Mouse (Mus musculus): Measurements from ENCODE around the gene Bola1.
"Not testable (repeated sequence)": the region's sequence is repeated elsewhere in the genome, so short reads cannot be mapped to it uniquely, and the experiment has no call there.

Bola1 gene

DNA sequence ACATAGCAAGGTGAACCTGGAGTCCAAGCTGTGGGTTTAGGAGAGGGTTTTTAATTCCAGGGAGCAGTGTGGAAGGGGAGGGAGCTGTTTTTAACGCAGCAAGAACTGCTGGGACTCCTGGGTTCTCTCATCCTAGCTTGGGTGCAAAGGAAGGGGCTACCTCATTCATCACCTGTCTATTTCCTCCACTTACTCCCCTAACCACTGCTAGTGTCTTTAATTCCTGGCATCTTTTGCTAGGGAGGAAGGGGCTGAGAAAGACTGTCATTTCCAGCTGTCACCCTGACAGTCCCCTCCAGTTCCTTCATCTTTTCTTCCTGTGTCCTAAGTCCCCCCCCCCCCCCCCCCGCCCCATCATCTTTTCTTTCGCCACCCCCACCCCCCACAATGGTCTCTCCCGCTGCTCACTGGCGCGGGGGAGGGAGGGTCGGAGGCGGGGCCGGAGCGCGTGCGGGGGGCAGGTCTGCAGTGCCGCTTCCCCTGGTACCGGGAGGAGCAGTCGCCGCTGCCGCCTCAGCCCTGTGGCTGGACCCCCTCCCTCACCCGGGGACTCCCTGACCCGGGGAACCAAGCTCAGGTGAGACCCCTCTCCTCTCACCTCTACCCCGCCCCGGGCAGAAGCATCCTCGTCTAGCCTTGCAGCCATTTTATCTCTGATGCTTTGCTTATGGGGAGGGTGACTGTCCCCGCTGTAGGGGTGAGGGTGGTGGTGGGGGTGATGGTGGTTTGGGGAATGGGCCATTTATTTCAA, 38.6 kb downstream of the Bola1 start, which contains the start of gene Sv2a:
Gene Sv2a, plus strand, starts transcription at position 425 of the 751 bp plus-strand sequence.
- in situ Hi-C loops (cut with MboI, MseI): no loop called here

DNA sequence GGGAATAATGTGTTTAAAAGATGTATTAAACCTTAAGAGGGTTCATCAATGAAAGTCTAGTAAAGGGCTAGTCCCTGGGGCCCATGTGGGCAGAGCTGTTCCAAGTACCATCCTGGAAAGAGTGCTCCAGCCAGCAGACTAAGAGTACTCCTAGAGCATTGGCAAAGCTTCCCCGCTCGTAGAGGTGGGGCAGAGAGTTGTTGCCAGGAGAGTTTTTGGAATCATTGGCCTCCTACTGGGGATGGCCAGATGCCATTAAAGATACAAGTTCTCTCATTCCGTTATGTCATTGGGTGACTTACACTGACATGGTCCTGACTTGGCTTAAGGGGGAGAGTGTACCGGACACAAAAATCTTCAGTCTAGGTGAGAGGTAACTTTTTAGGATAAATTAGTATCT, 40.0 kb downstream of the Bola1 start:
- in situ Hi-C loops (cut with MboI, MseI): loop anchor here (5.0 kb wide), 1 partner anchor 53 kb away; no protein-coding TSS in a partner anchor

DNA sequence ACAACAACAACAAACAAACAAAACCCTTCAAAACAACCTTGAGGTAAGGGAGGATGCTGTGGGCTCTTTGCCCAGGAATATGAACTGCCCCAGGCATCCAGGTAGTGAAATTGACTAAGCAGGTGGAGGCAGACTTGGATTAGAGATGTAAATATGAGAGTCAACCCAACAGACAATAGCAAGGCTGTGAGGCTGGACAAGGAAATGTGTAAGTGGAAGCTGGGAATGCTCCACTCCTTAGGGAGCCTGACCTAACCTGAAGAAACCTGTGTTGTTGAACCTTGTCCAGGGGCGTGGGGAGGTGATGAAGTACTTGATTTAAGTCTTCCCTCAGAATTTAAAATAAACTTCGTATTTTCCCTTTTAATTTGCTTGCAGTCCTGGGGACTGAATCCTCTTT, 40.6 kb downstream of the Bola1 start:
- in situ Hi-C loops (cut with MboI, MseI): loop anchor here (5.0 kb wide), 1 partner anchor 53 kb away; no protein-coding TSS in a partner anchor

DNA sequence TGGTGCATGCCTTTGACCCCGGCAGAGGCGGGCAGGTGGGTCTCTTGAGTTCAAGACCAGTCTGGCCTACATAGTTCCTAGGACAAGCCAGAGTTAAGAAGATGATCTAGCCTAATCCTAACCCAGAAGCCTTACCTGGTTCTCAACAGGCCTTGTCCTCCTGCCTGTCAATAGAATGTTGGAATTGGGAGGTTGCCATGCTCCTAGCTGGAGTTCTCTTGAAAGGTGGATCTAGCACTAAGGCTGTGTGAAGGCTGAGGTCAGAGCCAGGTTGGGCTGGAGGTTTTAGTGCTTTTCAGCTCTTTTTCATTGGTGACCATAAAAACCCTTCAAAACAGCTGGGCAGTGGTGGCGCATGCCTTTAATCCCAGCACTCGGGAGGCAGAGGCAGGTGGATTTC, 41.1 kb downstream of the Bola1 start:
- in situ Hi-C loops (cut with MboI, MseI): loop anchor here (5.0 kb wide), 1 partner anchor 54 kb away; no protein-coding TSS in a partner anchor

DNA sequence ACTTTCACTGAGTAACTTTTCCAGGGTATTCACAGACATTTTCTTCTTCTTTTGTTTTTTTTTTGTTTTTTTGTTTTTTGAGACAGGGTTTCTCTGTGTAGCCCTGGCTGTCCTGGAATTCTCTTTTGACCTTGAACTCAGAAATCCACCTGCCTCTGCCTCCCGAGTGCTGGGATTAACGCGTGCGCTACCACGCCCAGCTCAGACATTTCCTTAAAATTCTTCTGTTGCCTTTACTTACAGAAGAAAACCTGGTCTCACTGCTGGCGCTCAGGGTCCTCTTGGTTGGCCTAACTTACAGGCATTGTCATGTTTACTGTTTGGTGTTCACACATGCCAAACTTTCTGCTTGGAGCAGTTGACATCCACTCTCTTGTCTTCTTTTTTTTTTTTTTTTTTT, 44.3 kb downstream of the Bola1 start:
- in situ Hi-C loops (cut with MboI, MseI): loop anchor here (5.0 kb wide), 1 partner anchor 57 kb away; no protein-coding TSS in a partner anchor

DNA sequence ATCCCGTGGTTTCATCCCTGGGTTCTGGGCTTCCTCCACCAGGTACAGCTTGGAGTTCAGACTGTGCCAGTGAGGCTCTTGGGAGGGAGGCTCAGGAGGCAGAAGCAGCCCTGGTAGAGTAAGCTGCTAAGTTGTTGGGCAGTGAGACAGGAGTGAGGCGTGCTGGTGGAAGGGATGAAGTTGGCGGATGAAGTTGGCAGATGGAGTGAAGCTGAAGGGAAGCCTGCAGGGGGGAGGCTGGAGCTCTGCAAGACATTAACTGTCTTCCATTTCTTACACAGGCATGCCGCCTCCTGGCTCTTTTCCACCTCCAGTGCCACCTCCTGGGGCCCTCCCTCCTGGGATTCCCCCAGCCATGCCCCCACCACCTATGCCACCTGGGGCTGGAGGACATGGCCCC, 45.5 kb downstream of the Bola1 start:
- in situ Hi-C loops (cut with MboI, MseI): not testable (repeated sequence)

DNA sequence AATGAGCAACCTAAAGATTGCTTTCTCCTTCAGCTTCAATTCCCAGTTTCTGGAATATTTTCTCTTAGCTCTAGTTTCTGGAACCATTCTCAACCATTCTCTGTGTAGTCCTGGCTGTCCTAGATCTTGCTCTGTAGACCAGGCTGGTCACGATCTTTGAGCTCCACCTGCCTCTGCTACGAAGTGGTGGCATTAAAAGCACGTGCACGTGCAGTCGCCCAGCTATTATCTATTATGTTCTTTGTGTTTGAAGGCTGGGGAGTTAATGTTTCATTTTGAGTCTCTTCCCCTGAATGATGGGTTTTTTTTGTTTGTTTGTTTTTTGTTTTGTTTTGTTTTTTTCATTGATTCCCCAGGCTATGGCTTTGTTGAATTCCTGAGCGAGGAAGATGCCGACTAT, 46.3 kb downstream of the Bola1 start:
- in situ Hi-C loops (cut with MboI, MseI): no loop called here

DNA sequence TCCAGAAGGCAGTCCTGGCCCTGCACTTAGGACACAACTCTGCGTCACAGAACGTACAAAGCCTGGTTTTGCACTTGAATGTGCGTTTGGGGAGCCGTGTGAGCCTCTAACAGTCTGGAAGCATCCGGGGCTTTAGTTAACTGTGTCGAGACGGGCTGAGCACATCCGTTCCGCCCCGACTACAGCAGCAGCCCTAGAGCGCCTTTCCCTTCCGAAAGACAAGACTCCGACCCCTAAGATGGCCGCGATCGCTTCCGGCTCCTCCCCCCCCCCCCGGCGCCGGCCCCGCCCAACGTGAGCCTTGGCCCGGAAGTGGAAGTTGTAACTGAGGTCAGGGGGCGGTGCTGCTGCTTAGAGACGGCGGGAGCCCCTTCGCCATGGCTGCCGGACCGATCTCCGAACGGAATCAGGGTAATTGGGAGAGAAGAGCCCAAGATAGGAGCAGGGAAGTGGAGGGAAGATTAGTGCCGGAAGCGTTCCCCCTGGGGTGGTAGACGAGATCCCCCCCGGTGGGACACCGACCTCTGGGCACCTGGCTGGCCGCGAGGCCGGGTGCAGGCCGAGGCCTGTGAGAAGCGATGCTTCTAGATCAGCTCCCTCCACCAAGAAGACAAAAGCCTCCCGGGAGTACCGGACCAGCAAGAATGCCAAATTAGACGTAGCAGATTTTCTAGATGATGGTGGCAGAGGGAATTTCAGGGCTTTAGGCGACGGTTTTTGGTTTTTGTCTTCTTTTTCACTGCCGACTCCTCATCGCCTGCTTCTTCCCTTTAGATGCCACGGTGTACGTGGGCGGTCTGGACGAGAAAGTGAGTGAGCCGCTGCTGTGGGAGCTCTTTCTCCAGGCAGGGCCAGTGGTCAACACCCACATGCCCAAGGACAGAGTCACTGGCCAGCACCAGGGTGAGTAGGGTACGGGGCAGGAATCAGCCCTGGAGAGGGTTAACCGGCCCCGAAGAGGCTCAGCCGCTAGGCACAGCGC, 47.0 kb downstream of the Bola1 start, which contains the start of gene Sf3b4:
Gene Sf3b4, plus strand, starts transcription at position 136 of the 982 bp plus-strand sequence.
- in situ Hi-C loops (cut with MboI, MseI): no loop called here

DNA sequence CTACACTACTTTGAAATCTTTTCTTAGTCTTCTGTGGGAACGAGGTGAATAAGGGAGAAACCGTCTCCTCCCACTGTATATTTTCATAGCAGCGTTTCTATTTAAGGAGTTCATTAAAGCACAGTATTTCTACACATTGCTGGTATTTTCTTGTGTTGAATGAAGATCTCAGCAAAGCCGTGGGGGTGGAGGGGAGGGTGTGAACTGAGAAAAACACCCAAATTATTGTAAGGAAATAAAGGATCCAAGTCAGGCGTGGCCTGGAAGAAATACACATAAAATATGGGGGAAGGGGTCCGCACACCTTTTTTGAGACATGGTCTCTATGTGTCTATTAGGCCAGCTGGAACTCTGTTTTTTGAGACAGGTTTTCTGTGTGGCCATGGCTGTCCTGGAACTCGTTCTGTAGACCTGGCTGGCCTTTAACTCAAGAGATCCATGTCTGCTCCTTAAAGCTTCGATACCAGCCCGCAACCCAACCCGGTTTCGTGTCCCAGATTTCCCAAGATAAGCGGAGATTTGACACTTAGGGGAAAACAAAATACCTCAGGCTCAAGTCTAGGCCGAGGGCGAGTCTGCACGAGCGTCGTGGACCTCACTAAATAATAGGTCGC, 47.8 kb downstream of the Bola1 start:
- in situ Hi-C loops (cut with MboI, MseI): no loop called here

DNA sequence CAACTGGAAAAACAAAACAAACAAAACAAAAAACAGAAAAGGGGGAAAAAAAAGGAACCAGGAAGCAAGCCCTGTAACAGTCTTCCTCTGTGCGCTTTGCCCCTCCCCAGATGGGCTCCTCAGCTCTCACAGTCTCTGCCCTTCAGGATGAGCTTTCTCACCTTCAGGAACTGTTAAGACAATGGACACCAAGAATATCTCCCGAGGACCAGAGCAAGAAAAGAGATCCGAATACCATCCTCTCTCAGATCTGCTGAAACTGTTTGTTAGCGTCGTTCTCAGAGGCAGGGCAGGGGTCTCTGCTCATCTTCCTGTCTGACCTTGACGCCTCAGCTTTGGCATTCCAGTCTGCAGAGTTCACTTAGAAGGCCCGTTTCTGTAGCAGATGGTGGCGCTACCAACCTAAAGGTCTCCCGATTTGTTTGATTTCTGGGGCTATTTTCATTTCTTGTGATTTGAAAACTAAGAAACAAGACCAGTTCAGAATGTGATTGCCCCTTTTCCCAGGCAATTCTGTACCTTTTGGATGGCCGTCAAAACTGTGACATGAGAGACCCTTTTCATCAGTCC, 48.4 kb downstream of the Bola1 start:
- in situ Hi-C loops (cut with MboI, MseI): no loop called here

DNA sequence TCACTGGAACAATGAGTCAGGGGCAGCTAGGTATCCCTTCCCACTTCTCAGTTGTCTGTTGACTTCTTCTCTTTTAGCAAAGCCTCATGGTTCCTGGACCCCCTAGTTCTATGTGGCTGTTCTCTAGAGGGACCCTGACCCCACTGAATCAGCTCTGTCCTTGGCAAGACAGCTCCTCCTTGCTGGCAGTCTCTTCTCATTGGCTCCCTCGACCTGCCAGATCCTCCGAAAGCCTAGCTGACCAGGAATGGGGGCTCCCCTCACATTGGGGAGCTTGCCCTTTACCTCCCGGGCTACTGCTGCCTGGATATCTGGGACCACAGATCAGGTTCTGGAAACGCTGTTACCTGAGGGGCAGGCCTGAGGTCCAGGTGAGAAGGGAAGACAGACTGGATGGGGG, 49.2 kb downstream of the Bola1 start:
- in situ Hi-C loops (cut with MboI, MseI): no loop called here

DNA sequence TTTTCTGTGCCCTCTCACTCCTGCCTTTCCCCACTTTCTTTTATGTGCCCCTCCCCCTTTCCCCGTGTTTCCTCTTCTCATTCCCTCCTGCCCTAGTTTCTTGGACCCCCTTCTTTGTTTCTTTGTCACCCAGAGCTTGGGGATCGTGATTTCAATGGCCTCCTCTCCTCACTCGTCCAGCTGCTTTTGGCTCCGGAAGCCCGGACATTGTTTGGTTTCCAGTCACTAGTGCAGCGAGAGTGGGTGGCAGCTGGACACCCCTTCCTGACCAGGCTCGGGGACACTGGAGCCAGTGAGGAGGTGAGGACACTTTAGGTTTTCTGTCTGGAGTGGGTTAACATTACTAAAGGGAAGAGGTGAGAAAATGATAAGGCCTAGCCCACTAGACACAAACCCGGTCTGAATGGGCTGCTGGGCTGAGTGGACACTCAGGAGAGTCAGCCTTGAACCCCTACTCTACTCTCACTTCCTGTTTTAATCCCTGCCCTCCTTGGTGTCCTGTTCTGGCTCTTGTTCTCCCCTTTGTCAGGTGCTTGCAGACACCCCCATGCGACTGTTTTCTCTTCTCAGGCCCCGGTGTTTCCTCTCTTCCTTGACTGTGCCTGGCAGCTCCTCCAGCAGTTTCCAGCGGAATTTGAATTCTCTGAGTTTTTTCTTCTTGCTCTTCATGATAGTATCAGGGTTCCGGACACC, 50.9 kb downstream of the Bola1 start:
- in situ Hi-C loops (cut with MboI, MseI): no loop called here

DNA sequence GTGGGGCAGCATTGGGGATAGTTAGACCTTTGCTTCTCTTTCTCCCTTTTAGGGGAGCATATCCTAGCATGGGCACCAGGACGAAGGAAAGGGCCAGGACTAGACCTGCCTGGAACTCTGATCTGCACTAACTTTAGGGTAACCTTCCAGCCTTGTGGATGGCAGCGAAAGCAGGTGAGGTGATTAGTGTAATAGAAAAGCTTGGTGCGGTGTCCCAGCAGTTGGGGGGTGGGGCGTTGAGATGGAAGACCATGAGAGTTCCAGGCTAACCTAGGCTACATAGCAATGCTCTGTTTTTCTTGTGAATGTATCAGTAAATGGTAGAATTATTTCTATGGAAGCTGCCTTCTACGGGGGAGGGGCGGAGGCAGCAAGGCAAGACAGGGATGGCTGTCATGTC, 56.5 kb downstream of the Bola1 start:
- in situ Hi-C loops (cut with MboI, MseI): no loop called here

DNA sequence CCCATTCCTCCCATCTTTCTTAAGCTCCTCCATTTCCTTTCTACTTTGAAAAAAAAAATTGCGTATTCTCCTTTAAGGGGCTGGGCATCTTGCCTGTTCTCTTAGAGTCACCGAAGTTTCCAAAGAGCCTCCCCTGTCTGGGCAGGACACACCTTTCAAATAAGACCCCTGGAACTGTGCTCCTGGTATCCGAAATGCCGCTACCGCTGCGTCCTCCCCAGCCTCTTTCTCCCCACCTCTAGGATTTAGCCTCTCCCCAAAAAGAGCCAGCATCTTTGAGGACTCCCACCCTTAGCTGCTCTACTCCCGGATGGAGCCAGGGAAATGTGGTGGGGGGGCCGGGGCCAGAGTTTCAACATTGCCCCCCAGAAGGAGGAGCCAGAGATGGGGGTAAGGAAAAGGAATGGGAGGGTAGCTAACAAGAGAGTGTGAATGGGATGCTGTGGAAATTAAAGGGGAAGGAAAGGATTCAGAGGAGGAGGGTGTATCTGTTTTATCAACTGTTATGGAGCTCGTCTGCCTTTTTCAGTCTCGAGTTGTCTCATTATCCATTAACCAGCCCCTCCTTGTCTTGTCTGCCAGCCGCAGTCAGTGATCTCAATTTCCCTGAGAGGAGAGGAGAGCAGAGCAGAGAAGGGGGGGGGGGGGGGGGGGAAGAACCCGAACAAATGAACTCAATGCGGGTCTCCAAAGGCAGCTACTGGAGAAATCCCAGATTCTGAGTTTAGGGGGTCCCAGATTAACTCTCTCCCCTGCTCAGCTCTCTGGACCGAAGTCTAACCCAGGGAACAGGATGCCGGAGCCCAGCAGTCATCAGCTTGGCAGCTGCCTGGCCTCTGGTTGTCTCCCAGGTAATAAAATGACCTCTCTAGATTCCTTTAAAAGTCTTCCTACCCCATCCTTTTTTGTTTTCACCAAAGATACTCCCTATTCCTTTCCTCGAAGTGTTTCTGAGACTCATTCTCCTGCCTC, 57.4 kb downstream of the Bola1 start, which contains the start of gene Mtmr11:
Gene Mtmr11, plus strand, starts transcription at position 136 of the 972 bp plus-strand sequence.
- in situ Hi-C loops (cut with MboI, MseI): no loop called here

DNA sequence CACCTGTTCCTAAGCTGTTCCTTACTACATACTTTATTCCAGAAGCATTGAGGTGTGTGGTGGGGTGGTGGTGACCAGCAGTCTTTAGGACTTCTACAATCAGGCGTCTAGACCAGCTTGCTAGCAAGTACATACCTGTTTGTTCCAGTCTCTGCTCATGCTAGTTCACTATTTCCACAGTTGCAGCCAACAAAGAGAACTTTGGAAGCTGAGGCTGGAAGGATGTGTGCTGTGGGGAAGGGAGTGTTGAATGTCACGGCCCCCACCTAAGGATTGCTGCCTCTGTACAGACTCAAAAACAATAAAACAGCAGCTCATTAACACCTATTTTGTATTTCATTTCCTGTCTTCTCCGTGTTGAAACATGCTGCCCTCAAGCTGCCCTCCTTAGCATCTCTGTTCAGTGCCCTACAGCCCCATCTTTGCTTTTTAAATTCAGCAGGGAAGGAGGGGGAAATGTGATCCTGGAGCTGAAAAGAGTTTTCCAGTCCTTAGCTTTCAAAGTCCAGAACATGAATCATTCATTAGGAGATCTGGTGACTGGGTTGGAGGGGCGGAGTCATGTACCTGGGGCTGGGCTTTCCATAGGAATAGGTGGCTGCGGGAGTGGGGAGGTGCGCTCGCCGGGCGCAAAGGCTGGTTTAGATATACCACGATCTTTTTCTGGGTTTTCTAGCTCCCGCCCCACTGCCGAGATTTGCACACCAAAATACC, 58.5 kb downstream of the Bola1 start:
- in situ Hi-C loops (cut with MboI, MseI): no loop called here

DNA sequence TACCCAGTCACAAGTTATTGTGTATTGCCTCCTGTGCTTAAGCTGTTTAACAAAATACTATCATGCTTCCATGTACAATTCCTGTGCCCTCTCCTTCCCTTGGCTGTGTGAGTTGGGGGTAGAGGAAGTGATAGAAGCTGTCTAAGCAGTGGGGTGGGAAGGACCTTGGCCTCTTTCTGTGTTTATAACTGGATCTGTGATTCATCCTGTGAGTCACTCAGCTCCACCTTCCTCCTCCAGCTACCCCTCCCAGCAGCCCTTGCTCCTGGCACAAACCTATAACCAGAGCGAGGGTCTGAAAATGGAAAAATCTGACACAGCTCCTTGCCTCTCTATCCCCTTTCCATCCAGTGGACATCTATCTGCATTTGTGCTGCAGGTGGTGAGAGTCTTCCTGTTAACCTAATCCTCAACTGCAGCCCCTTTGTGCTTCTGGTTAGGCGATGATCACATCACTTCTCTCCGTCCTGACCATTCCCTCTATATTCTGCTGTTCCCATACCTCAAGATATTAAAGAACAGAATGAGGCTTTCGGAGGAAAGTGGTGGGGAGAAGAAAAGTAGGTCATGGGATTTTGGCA, 59.2 kb downstream of the Bola1 start:
- in situ Hi-C loops (cut with MboI, MseI): no loop called here

DNA sequence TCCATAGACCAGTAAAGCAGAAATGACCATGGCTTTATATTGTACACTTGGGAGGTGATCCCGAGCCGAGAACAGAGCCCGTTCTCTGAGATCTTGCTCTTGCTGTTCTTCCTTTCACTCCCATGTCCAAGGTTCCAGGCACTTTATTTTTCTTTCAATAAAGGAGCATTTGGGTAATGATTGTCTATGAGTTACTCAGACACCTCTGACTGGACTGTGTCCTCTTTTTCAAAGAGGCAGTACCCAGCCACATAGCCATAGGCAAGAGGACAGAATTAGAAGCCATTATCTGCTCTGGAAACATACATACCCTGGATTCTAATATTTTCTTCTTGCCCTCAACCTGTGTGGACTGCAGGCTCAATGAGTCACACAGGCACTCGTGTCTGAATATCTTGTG, 59.7 kb downstream of the Bola1 start:
- in situ Hi-C loops (cut with MboI, MseI): loop anchor here (10.0 kb wide), 1 partner anchor 1055 kb away; no protein-coding TSS in a partner anchor

DNA sequence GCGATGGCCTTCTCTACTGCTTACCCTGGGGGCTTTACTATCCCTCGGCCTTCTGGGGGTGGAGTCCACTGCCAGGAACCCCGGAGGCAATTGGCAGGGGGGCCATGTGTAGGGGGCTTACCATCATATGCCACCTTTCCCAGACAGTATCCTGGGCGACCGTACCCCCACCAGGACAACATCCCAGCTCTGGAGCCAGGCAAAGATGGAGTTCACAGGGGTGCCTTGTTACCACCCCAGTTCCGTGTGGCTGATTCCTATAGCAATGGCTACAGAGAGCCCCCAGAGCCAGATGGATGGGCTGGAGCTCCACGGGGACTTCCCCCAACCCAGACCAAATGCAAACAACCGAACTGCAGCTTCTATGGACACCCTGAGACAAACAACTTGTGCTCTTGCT, 64.0 kb downstream of the Bola1 start:
- in situ Hi-C loops (cut with MboI, MseI): loop anchor here (10.0 kb wide), 1 partner anchor 1059 kb away; no protein-coding TSS in a partner anchor

Data from T-helper 1 cell (primary cell).